Mouse (Mus musculus): ENCODE data around the gene Olfr357. TPM values are rescaled to one million over a fixed set of nuclear protein-coding genes. Genes with fewer than 3 reads are reported as not detected.

Olfr357 gene
- not detected for total RNA-seq (2021)

GRCm38 (mm10) chr2:36993527-36993926 is at the start of gene Olfr357:
TSS of gene Olfr357 (plus strand) at chr2:36993827.
- no peak for DNase-seq (ENCODE audit: low spot score)
- intact Hi-C loops (cut with DNase I), result no loop called here

- intact Hi-C loops (cut with DNase I), result no loop called here
- DNase-seq (ENCODE audit: low spot score), result no peak
Observed at GRCm38 (mm10) chr2:36997030-36997429, 3.4 kb downstream of the Olfr357 start.

- no peak for DNase-seq (ENCODE audit: low spot score)
- intact Hi-C loops (cut with DNase I), result no loop called here
Observed at GRCm38 (mm10) chr2:37009235-37009634, 15.6 kb downstream of the Olfr357 start, which contains the start of gene Olfr358. TSS of gene Olfr358 (minus strand) at chr2:37009335.

Other genes starting within 250 kb of the Olfr357 start
- gene Olfr348, start 209.6 kb upstream of the Olfr357 start, total RNA-seq (2021), result not detected
- gene Olfr50, start 203.3 kb upstream of the Olfr357 start, total RNA-seq (2021), result not detected
- gene Olfr3, start 176.8 kb upstream of the Olfr357 start, total RNA-seq (2021), result not detected
- gene Olfr350, start 147.5 kb upstream of the Olfr357 start, total RNA-seq (2021), result not detected
- gene Olfr351, start 131.2 kb upstream of the Olfr357 start, total RNA-seq (2021), result not detected
- gene Olfr352, start 125.4 kb upstream of the Olfr357 start, total RNA-seq (2021), result not detected
- gene Olfr353, start 100.9 kb upstream of the Olfr357 start, total RNA-seq (2021), result not detected
- not detected for gene Olfr354, start 88.1 kb upstream of the Olfr357 start, total RNA-seq (2021)
- not detected for gene Olfr355, start 64.9 kb upstream of the Olfr357 start, total RNA-seq (2021)
- not detected for gene Olfr356, start 56.7 kb upstream of the Olfr357 start, total RNA-seq (2021)
- gene Olfr358, start 15.5 kb downstream of the Olfr357 start, total RNA-seq (2021), result not detected
- not detected for gene Olfr360, start 71.9 kb downstream of the Olfr357 start, total RNA-seq (2021)
- not detected for gene Olfr361, start 95.5 kb downstream of the Olfr357 start, total RNA-seq (2021)
- gene Olfr362, start 124.1 kb downstream of the Olfr357 start, total RNA-seq (2021), result not detected
- gene Olfr364-ps1, start 145.5 kb downstream of the Olfr357 start, total RNA-seq (2021), result not detected
- not detected for gene Olfr365, start 194.4 kb downstream of the Olfr357 start, total RNA-seq (2021)
- not detected for gene Olfr366, start 217.7 kb downstream of the Olfr357 start, total RNA-seq (2021)

All from heart, postnatal 25 days (tissue).